Mouse (Mus musculus) heart, adult 11 months (tissue): Measurements from ENCODE around the gene Trim21.

Source experiments
- DNase-seq: peaks from one replicate; pipeline ENCODE4 v3.0.0; 2022

Trim21 gene

GRCm38 (mm10) chr7:102564999-102565997 lies at the start of gene Trim21:
Gene Trim21, minus strand, starts transcription at chr7:102565486.
- DNase-seq, result peak; percentile 99

- DNase-seq, result peak; percentile 83
Measured at GRCm38 (mm10) chr7:102597378-102598031, 32.2 kb upstream of the Trim21 start, which contains the start of gene Olfr552. Gene Olfr552, plus strand, starts transcription at chr7:102597770.

GRCm38 (mm10) chr7:102591786-102592185 lies 26.5 kb upstream of the Trim21 start, which contains the start of gene Olfr551:
Gene Olfr551, minus strand, starts transcription at chr7:102591886.
- DNase-seq, result no peak

- DNase-seq, result no peak
Measured at GRCm38 (mm10) chr7:102575998-102576397, 10.7 kb upstream of the Trim21 start.

- no peak for DNase-seq
Measured at GRCm38 (mm10) chr7:102573174-102573830, 8.0 kb upstream of the Trim21 start.

- DNase-seq, result no peak
Measured at GRCm38 (mm10) chr7:102571142-102571541, 5.9 kb upstream of the Trim21 start, which contains the start of gene Olfr550. Gene Olfr550, plus strand, starts transcription at chr7:102571442.

GRCm38 (mm10) chr7:102566219-102566618 lies 933 bp upstream of the Trim21 start:
- DNase-seq, result no peak

GRCm38 (mm10) chr7:102553279-102553678 lies 12.0 kb downstream of the Trim21 start:
- no peak for DNase-seq

- DNase-seq, result no peak
Measured at GRCm38 (mm10) chr7:102549570-102549969, 15.7 kb downstream of the Trim21 start, which contains the start of gene Olfr549. Gene Olfr549, plus strand, starts transcription at chr7:102549870.

- DNase-seq, result no peak
Measured at GRCm38 (mm10) chr7:102541251-102541650, 24.0 kb downstream of the Trim21 start.

- DNase-seq, result no peak
Measured at GRCm38 (mm10) chr7:102540596-102540995, 24.7 kb downstream of the Trim21 start, which contains the start of gene Olfr548-ps1. Gene Olfr548-ps1, plus strand, starts transcription at chr7:102540896.

- DNase-seq, result no peak
Measured at GRCm38 (mm10) chr7:102534449-102534848, 30.8 kb downstream of the Trim21 start, which contains the start of gene Olfr547. Gene Olfr547, plus strand, starts transcription at chr7:102534749.

GRCm38 (mm10) chr7:102529052-102529451 lies 36.2 kb downstream of the Trim21 start:
- no peak for DNase-seq

- no peak for DNase-seq
Measured at GRCm38 (mm10) chr7:102517051-102517335, 48.3 kb downstream of the Trim21 start.

GRCm38 (mm10) chr7:102516261-102517050 lies 48.8 kb downstream of the Trim21 start:
- DNase-seq, result peak; percentile 88

- DNase-seq, result peak; percentile 76
Measured at GRCm38 (mm10) chr7:102514144-102514543, 51.1 kb downstream of the Trim21 start.

- peak; percentile 96 for DNase-seq
Measured at GRCm38 (mm10) chr7:102512814-102513435, 52.4 kb downstream of the Trim21 start.

- DNase-seq, result peak; percentile 55
Measured at GRCm38 (mm10) chr7:102511927-102512326, 53.4 kb downstream of the Trim21 start.

GRCm38 (mm10) chr7:102509726-102510125 lies 55.6 kb downstream of the Trim21 start:
- DNase-seq, result no peak

GRCm38 (mm10) chr7:102508666-102509065 lies 56.6 kb downstream of the Trim21 start:
- peak; percentile 52 for DNase-seq

GRCm38 (mm10) chr7:102508066-102508465 lies 57.2 kb downstream of the Trim21 start:
- DNase-seq, result peak; percentile 79
